Mouse (Mus musculus): ENCODE data around the gene 8030411F24Rik.

GRCm38 (mm10) chr2:148754310-148754846 lies 27.4 kb upstream of the 8030411F24Rik start:
- TF ChIP-seq POLR2A (IDR thresholded peaks at IDR 0.05; ENCODE audit: insufficient read depth, low read depth, low read length), result no peak
- no peak for TF ChIP-seq CTCF (IDR thresholded peaks at IDR 0.05; ENCODE audit: insufficient read depth, low read depth, low read length)

Data from olfactory bulb, adult 2 months (tissue).